Mouse (Mus musculus) brain, embryonic 18.5 days (tissue): ENCODE data around the gene Lta.

Experiments
- DNase-seq: peaks from one replicate; pipeline ENCODE4 v3.0.0-alpha.2; 2012; ENCODE audit warnings: low read depth, low spot score

The Lta gene

GRCm38 (mm10) chr17:35159638-35160037, 45.5 kb downstream of the Lta start:
- DNase-seq, result no peak

GRCm38 (mm10) chr17:35158850-35159593, 46.1 kb downstream of the Lta start:
- DNase-seq, result no peak

GRCm38 (mm10) chr17:35157661-35158175, 47.4 kb downstream of the Lta start:
- DNase-seq, result no peak

GRCm38 (mm10) chr17:35157254-35157653, 47.9 kb downstream of the Lta start:
- DNase-seq, result no peak

- no peak for DNase-seq
These were observed 48.5 kb downstream of the Lta start for GRCm38 (mm10) chr17:35156461-35157200.

- DNase-seq, result no peak
These were observed 49.7 kb downstream of the Lta start for GRCm38 (mm10) chr17:35155451-35155850.

- DNase-seq, result no peak
These were observed 50.5 kb downstream of the Lta start for GRCm38 (mm10) chr17:35154616-35155015.

GRCm38 (mm10) chr17:35153931-35154330, 51.2 kb downstream of the Lta start:
- no peak for DNase-seq
